ENCODE assay signal across 7 mouse cellular contexts in genomic region chr10:116950886-116951285, GRCm38 (mm10). TPM values are rescaled to one million over a fixed set of nuclear protein-coding genes. Genes with fewer than 3 reads are reported as not detected.
DNase-seq lines count a peak whose midpoint lies in the region; ATAC-seq lines count a peak whose summit lies in the region.

No protein-coding gene starts in this region.

- H3K9me3 ChIP-seq in neural tube, embryonic 11.5 days (ENCODE audit: control insufficient read depth, low read length), result no peaks in the 10 kb centered on the region
- no peaks in the 10 kb centered on the region for H3K9me3 ChIP-seq in embryonic facial prominence, embryonic 14.5 days (ENCODE audit: control insufficient read depth, low read length)
- H3K9me3 ChIP-seq in limb, embryonic 11.5 days (ENCODE audit: control insufficient read depth, low read length), result 0 out of 2 replicates have a peak, but pooled peaks cover 3% of the 10 kb centered on the region

- no peak overlapping the region for H3K9ac ChIP-seq in neural tube, embryonic 11.5 days (ENCODE audit: low read length)
- peak overlapping the region; percentile 45; the same call in 1 of the 2 replicates for H3K9ac ChIP-seq in embryonic facial prominence, embryonic 14.5 days (ENCODE audit: low read depth, low read length)
- no peak overlapping the region for H3K9ac ChIP-seq in limb, embryonic 11.5 days (ENCODE audit: low read length)

- H3K4me2 ChIP-seq in neural tube, embryonic 11.5 days (ENCODE audit: low read depth), result peak overlapping the region; percentile 30
- H3K4me2 ChIP-seq in embryonic facial prominence, embryonic 14.5 days (ENCODE audit: low read depth, low read length), result peak overlapping the region; percentile 47
- peak overlapping the region; percentile 42 for H3K4me2 ChIP-seq in limb, embryonic 11.5 days (ENCODE audit: low read depth, severe bottlenecking)

- WGBS in neural tube, embryonic 11.5 days, result 24% methylated on average over 5 of the region's 5 CpGs
- 23% methylated on average over 5 of the region's 5 CpGs for WGBS in embryonic facial prominence, embryonic 14.5 days
- WGBS in limb, embryonic 11.5 days, result 16% methylated on average over 5 of the region's 5 CpGs

- no peaks in the 10 kb centered on the region for H3K27me3 ChIP-seq in neural tube, embryonic 11.5 days (ENCODE audit: control insufficient read depth, insufficient read depth, low read length)
- H3K27me3 ChIP-seq in embryonic facial prominence, embryonic 14.5 days (replicated peaks; ENCODE audit: control insufficient read depth, insufficient read depth, low read length), result no peaks in the 10 kb centered on the region
- no peaks in the 10 kb centered on the region for H3K27me3 ChIP-seq in limb, embryonic 11.5 days (ENCODE audit: control insufficient read depth, insufficient read depth, low read length)

- no peaks in the 10 kb centered on the region for H3K36me3 ChIP-seq in neural tube, embryonic 11.5 days (ENCODE audit: control insufficient read depth, insufficient read depth, low read length)
- no peaks in the 10 kb centered on the region for H3K36me3 ChIP-seq in embryonic facial prominence, embryonic 14.5 days (ENCODE audit: control insufficient read depth, insufficient read depth, low read length)
- H3K36me3 ChIP-seq in limb, embryonic 11.5 days (ENCODE audit: control insufficient read depth, insufficient read depth, low read length), result no peaks in the 10 kb centered on the region

- H3K4me1 ChIP-seq in neural tube, embryonic 11.5 days (ENCODE audit: control insufficient read depth, insufficient read depth, low read length), result peaks cover 5% of the 10 kb centered on the region; the same call in 1 of the 2 replicates
- H3K4me1 ChIP-seq in embryonic facial prominence, embryonic 14.5 days (ENCODE audit: control insufficient read depth, insufficient read depth, low read length), result peaks cover 12% of the 10 kb centered on the region; the same call in 1 of the 2 replicates
- H3K4me1 ChIP-seq in limb, embryonic 11.5 days (ENCODE audit: control insufficient read depth, insufficient read depth, low read length), result peaks cover 4% of the 10 kb centered on the region; the same call in 1 of the 2 replicates

- no peak overlapping the region for H3K27ac ChIP-seq in neural tube, embryonic 11.5 days (ENCODE audit: low read depth, low read length)
- no peak overlapping the region for H3K27ac ChIP-seq in embryonic facial prominence, embryonic 14.5 days (replicated peaks; ENCODE audit: low read depth, low read length)
- H3K27ac ChIP-seq in limb, embryonic 11.5 days (replicated peaks; ENCODE audit: low read depth, low read length), result no peak overlapping the region

- no peak for ATAC-seq in neural tube, embryonic 11.5 days (ENCODE audit: insufficient read depth, low FRiP score, low TSS enrichment)
- no peak for ATAC-seq in embryonic facial prominence, embryonic 14.5 days (ENCODE audit: low read depth)
- ATAC-seq in limb, embryonic 11.5 days (ENCODE audit: insufficient number of reproducible peaks, low FRiP score, low TSS enrichment, low read depth), result no peak

- H3K4me3 ChIP-seq in neural tube, embryonic 11.5 days (ENCODE audit: low read depth, low read length), result peak overlapping the region; percentile 74
- H3K4me3 ChIP-seq in embryonic facial prominence, embryonic 14.5 days (ENCODE audit: low read depth, low read length), result peak overlapping the region; percentile 80
- H3K4me3 ChIP-seq in limb, embryonic 11.5 days (ENCODE audit: low read depth, low read length), result peak overlapping the region; percentile 60

- no peak for DNase-seq in neural tube, embryonic 11.5 days (ENCODE audit: low spot score)
- DNase-seq in neural tube, embryonic 10.5 days (ENCODE audit: extremely low spot score, low spot score), result no peak
- DNase-seq in embryonic facial prominence, embryonic 14.5 days (ENCODE audit: low spot score), result no peak
- no peak for DNase-seq in limb, embryonic 11.5 days (ENCODE audit: low spot score)
- peak; percentile 15 for DNase-seq in retina, postnatal 1 day
- no peak for DNase-seq in right cerebral cortex, postnatal 25 days
- DNase-seq in urinary bladder, postnatal 4 days (ENCODE audit: low spot score in 2 of 2), result no peak

RNA-seq across cellular contexts. Expression of gene Rab3ip, which starts 0.3 kb away (rescaled TPM):
- polyA plus RNA-seq in neural tube, embryonic 11.5 days (2014; fragmentation: Nextera tagmentation; extraction: Ambion mirVana), result 45.8 and 49.1 TPM in 2 replicates
- polyA plus RNA-seq in embryonic facial prominence, embryonic 14.5 days (2014; fragmentation: Nextera tagmentation; extraction: Ambion mirVana), result 28.6 and 29.9 TPM in 2 replicates
- 43.1 and 43.5 TPM in 2 replicates for polyA plus RNA-seq in limb, embryonic 11.5 days (2014; fragmentation: Nextera tagmentation; extraction: Ambion mirVana)

RNA-seq across cellular contexts. Expression of gene Gm10271, which starts 21.5 kb away (rescaled TPM):
- not detected in 2 replicates for polyA plus RNA-seq in neural tube, embryonic 11.5 days (2014; fragmentation: Nextera tagmentation; extraction: Ambion mirVana)
- polyA plus RNA-seq in embryonic facial prominence, embryonic 14.5 days (2014; fragmentation: Nextera tagmentation; extraction: Ambion mirVana), result not detected in 2 replicates
- not detected in 2 replicates for polyA plus RNA-seq in limb, embryonic 11.5 days (2014; fragmentation: Nextera tagmentation; extraction: Ambion mirVana)

RNA-seq across cellular contexts. Expression of gene Best3, which starts 35.2 kb away (rescaled TPM):
- 0.34 and 0.50 TPM in 2 replicates for polyA plus RNA-seq in neural tube, embryonic 11.5 days (2014; fragmentation: Nextera tagmentation; extraction: Ambion mirVana)
- polyA plus RNA-seq in embryonic facial prominence, embryonic 14.5 days (2014; fragmentation: Nextera tagmentation; extraction: Ambion mirVana), result 2.3 and 4.6 TPM in 2 replicates
- 0.23 and 0.31 TPM in 2 replicates for polyA plus RNA-seq in limb, embryonic 11.5 days (2014; fragmentation: Nextera tagmentation; extraction: Ambion mirVana)

RNA-seq across cellular contexts. Expression of gene Myrfl, which starts 54.2 kb away (rescaled TPM):
- 0.46 and 0.49 TPM in 2 replicates for polyA plus RNA-seq in neural tube, embryonic 11.5 days (2014; fragmentation: Nextera tagmentation; extraction: Ambion mirVana)
- polyA plus RNA-seq in embryonic facial prominence, embryonic 14.5 days (2014; fragmentation: Nextera tagmentation; extraction: Ambion mirVana), result 0.26 and 0.31 TPM in 2 replicates
- 0.07 and 0.16 TPM in 2 replicates for polyA plus RNA-seq in limb, embryonic 11.5 days (2014; fragmentation: Nextera tagmentation; extraction: Ambion mirVana)
